Mouse (Mus musculus) inflammation-experienced regulatory T-cells, adult 6 months (primary cell): Measurements from ENCODE around the gene Klk11. TPM values are rescaled to one million over a fixed set of nuclear protein-coding genes. Genes with fewer than 3 reads are reported as not detected.

Source experiments
- ATAC-seq: one replicate; pipeline ENCODE4 v1.8.0; 2017
- polyA plus RNA-seq, 3 experiments: library from polyadenylated mRNA; unstranded; fragments of 100-300 nt; shearing (Covaris generic); gene quantifications; one replicate each; pipeline ENCODE4 v1.2.1; 2017

Gene Klk11
- polyA plus RNA-seq, 3 experiments from 2014 or later, result 0.46 TPM; not detected in 2

DNA sequence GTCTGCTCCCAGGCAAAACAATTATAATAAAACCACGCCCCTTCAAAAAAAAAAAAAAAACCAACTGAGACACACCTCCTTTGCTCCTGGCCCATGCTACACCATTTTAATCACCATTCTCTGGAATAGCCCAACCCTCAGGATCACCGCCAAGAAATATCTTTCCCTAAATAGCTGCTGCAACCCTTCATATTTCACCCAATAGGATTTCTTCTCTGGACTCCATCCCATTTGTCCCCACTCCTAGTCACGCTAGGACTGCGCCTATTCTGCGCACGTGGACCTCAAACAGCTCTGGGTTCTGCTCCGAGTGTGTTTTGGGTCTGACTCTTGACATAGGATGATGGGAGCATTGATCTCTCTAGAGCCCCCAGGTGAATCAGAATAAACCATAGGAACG, 22.0 kb downstream of the Klk11 start:
- no peak for ATAC-seq

GRCm38 (mm10) chr7:43797333-43797769, 22.9 kb downstream of the Klk11 start, which contains the start of gene Klk8:
Gene Klk8 (plus strand): TSS chr7:43797577.
- peak; percentile 57 for ATAC-seq

DNA sequence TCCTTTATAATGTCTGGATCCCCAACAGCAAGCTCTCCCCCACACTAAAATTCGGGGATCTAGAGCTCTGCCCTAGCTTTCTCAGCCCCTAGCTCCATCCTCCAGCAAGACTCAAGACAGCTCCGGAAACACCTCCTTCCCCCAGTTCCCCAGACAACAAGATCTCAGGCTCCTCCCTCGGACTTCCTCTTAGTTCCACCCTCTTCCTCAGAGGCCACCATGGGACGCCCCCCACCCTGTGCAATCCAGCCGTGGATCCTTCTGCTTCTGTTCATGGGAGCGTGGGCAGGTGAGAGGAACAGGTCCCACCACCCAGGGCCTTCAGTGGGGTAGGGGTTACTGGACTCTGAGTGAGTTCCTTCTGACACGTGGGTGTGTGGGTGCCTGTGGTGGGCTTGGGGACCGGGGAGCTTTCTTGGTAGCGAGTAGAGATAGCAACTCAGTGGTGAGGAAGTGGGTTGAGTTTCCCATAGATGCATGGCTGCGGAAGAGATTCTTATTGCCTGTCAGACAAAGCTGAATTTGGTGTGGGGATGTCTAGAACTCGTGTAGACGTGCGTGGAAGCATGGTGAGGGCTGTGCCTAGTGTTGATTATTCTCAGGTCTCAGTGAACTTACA, 23.5 kb downstream of the Klk11 start:
- ATAC-seq, result peak; percentile 85

- no peak for ATAC-seq
Observed at GRCm38 (mm10) chr7:43799876-43800275, 25.5 kb downstream of the Klk11 start.

GRCm38 (mm10) chr7:43810994-43811393, 36.6 kb downstream of the Klk11 start, which contains the start of gene Klk7:
Gene Klk7 (plus strand): TSS chr7:43811294.
- ATAC-seq, result no peak

- no peak for ATAC-seq
Observed at GRCm38 (mm10) chr7:43815211-43815610, 40.8 kb downstream of the Klk11 start.

- ATAC-seq, result no peak
Observed at GRCm38 (mm10) chr7:43816746-43817145, 42.3 kb downstream of the Klk11 start.

- no peak for ATAC-seq
Observed at GRCm38 (mm10) chr7:43821581-43821980, 47.2 kb downstream of the Klk11 start.

DNA sequence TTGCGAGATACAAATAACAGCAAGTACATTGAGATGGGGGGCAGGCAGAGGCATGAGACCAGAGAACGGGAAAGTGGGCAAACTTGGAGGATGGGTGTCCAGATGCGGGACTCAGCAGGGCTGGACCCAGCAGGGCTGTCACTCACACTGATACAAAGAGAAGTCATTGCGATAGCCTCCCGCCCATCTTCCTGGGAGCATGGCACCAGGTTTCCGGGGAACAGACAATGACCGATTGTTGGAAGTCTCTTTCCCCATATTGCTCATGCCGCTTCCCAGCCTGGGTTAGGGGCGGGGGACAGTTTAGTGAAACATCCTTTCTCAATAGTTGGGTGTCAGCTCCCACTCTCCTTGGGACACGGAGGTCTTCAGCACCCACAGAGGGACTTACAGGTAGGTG, 49.8 kb downstream of the Klk11 start, which contains the start of gene Klk6:
TSS of gene Klk6 (plus strand) at position 301 of the 400 bp plus-strand sequence.
- ATAC-seq, result no peak

- ATAC-seq, result no peak
Observed at GRCm38 (mm10) chr7:43826056-43826455, 51.7 kb downstream of the Klk11 start.

DNA sequence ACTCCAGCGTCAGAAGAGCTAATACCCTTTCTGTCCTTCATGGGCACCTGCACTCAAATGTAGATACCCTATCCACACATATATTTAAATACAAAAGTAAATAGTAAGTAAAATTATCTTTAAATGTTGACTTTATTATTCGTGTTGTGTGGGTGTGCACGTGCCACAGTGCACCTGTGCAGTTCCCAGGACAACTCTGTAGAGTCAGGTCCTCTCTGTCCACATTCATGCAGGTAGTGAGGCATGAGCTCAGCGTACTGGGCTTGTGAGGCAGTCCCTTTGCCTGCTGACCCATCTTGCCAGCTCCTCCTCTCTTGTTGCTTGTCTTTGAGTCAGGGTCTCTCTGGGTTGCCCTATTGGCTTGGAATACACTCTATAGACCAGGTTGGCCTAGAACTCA, 53.3 kb downstream of the Klk11 start:
- no peak for ATAC-seq

Other genes starting within 250 kb of the Klk11 start
- under 1 TPM in 1 of 3 experiments, not detected in 2; 0.39 TPM for gene Cd33, start 230.2 kb upstream of the Klk11 start, polyA plus RNA-seq
- gene Zfp658, start 212.3 kb upstream of the Klk11 start, polyA plus RNA-seq, result 1 to 10 TPM; 2.8 to 4.3 (median 3.3) TPM
- gene Zfp719, start 195.0 kb upstream of the Klk11 start, polyA plus RNA-seq, result 10 to 100 TPM; 10.7 to 11.7 (median 11.7) TPM
- not detected for gene Zfp819, start 167.4 kb upstream of the Klk11 start, polyA plus RNA-seq
- gene Ceacam18, start 139.9 kb upstream of the Klk11 start, polyA plus RNA-seq, result not detected
- under 1 TPM; 0.45 to 0.78 (median 0.51) TPM for gene Siglece, start 114.4 kb upstream of the Klk11 start, polyA plus RNA-seq
- gene Ctu1, start 102.6 kb upstream of the Klk11 start, polyA plus RNA-seq, result 1 to 10 TPM; 1.1 to 2.0 (median 1.3) TPM
- not detected for gene Klk14, start 84.2 kb upstream of the Klk11 start, polyA plus RNA-seq
- gene Klk13, start 62.0 kb upstream of the Klk11 start, polyA plus RNA-seq, result under 1 TPM in 1 of 3 experiments, not detected in 2; 0.38 TPM
- not detected for gene Klk12, start 5.7 kb upstream of the Klk11 start, polyA plus RNA-seq
- gene Klk10, start 6.4 kb downstream of the Klk11 start, polyA plus RNA-seq, result under 1 TPM in 1 of 3 experiments, not detected in 2; 0.73 TPM
- gene Klk9, start 17.3 kb downstream of the Klk11 start, polyA plus RNA-seq, result not detected
- 100 to 1,000 TPM; 127 to 173 (median 148) TPM for gene Klk8, start 23.0 kb downstream of the Klk11 start, polyA plus RNA-seq
- under 1 TPM in 1 of 3 experiments, not detected in 2; 0.17 TPM for gene Klk7, start 36.7 kb downstream of the Klk11 start, polyA plus RNA-seq
- under 1 TPM in 1 of 3 experiments, not detected in 2; 0.52 TPM for gene Klk6, start 49.9 kb downstream of the Klk11 start, polyA plus RNA-seq
- gene Klk5, start 67.4 kb downstream of the Klk11 start, polyA plus RNA-seq, result not detected
- not detected for gene Klk4, start 106.6 kb downstream of the Klk11 start, polyA plus RNA-seq
- not detected for gene Klk15, start 159.1 kb downstream of the Klk11 start, polyA plus RNA-seq
- not detected for gene Klk1b8, start 176.1 kb downstream of the Klk11 start, polyA plus RNA-seq
- not detected for gene Klk1b1, start 192.1 kb downstream of the Klk11 start, polyA plus RNA-seq
- gene Klk1b9, start 201.5 kb downstream of the Klk11 start, polyA plus RNA-seq, result 1 to 10 TPM in 2 of 3 experiments, not detected in 1; 1.5 to 2.8 TPM
- gene Klk1b11, start 221.3 kb downstream of the Klk11 start, polyA plus RNA-seq, result not detected
- not detected for gene Klk1b26, start 237.6 kb downstream of the Klk11 start, polyA plus RNA-seq